Mouse (Mus musculus): ENCODE results near the gene Stard10. TPM values are rescaled to one million over a fixed set of nuclear protein-coding genes. Genes with fewer than 3 reads are reported as not detected.
A peak's percentile ranks its signal among the peaks of the same experiment; 100 is the strongest.

The Stard10 gene
- polyA plus RNA-seq, 1 experiment from 2014 or later, result 46.5 TPM

DNA sequence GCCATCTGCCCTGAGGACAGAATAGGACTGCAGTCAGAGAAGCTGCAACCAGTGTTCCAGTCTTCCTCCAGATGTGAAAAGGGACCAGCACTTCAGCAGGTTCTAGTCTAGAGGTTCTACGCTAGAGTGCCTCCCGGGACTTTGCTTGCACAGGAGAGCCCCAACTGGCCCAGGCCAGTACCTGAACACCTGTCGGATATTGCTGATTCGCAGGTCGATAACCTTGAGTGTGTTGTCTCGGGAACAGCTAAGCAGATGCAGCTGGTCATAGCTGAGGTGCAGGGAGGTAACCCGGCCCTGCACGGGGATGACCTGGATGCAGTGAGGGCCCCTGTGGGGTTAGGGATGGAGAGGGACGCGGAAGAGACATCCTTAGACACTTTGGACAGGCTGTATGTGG, 26.5 kb upstream of the Stard10 start:
- no peaks in the 10 kb centered on the region for H3K27me3 ChIP-seq (ENCODE audit: control insufficient read depth, insufficient read depth, low read depth, low read length)
- no peak overlapping the region for H3K4me3 ChIP-seq (ENCODE audit: low read length)
- ATAC-seq (ENCODE audit: low read depth), result no peak
- H3K36me3 ChIP-seq (ENCODE audit: control insufficient read depth, insufficient read depth, low read length), result peaks cover 8% of the 10 kb centered on the region; the same call in 1 of the 2 replicates
- no peak overlapping the region for H3K4me2 ChIP-seq (ENCODE audit: low read depth, low read length)
- no peaks in the 10 kb centered on the region for H3K9me3 ChIP-seq (ENCODE audit: control insufficient read depth, low read length)
- H3K27ac ChIP-seq (ENCODE audit: low read length), result no peak overlapping the region
- no peak overlapping the region for H3K9ac ChIP-seq (ENCODE audit: low read length)
- no peaks in the 10 kb centered on the region; the same call in 1 of the 2 replicates for H3K4me1 ChIP-seq (replicated peaks; ENCODE audit: control insufficient read depth, insufficient read depth, low read length)
- WGBS, result 90% methylated on average over 10 of the region's 10 CpGs

DNA sequence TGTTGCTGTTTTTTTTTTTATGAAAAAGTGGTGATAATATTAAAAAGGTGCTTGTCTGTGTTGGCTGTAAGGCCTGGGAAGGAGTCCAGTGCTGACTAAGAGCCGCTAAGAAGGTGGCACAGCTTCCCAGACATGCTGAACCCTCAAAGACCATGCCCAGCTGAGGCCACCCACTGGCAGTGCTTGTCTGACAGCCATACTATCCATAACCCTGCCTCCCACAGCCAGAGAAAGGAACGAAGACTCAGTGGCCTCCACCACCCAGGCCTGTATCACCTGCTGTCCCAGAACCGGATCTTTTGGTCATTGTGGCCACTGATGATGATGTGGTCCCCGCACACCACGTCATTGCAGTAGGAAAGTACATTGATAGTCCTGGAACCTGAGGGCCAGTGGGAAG, 25.7 kb upstream of the Stard10 start:
- ATAC-seq (ENCODE audit: low read depth), result no peak
- H3K9me3 ChIP-seq (ENCODE audit: control insufficient read depth, low read length), result no peaks in the 10 kb centered on the region
- WGBS, result 84% methylated on average over 5 of the region's 5 CpGs
- H3K27ac ChIP-seq (ENCODE audit: low read length), result no peak overlapping the region
- no peak overlapping the region for H3K4me3 ChIP-seq (ENCODE audit: low read length)
- peaks cover 4% of the 10 kb centered on the region; the same call in 1 of the 2 replicates for H3K36me3 ChIP-seq (ENCODE audit: control insufficient read depth, insufficient read depth, low read length)
- no peaks in the 10 kb centered on the region for H3K27me3 ChIP-seq (ENCODE audit: control insufficient read depth, insufficient read depth, low read depth, low read length)
- no peak overlapping the region for H3K4me2 ChIP-seq (ENCODE audit: low read depth, low read length)
- H3K9ac ChIP-seq (ENCODE audit: low read length), result no peak overlapping the region
- H3K4me1 ChIP-seq (replicated peaks; ENCODE audit: control insufficient read depth, insufficient read depth, low read length), result peaks cover under 1% of the 10 kb centered on the region

DNA sequence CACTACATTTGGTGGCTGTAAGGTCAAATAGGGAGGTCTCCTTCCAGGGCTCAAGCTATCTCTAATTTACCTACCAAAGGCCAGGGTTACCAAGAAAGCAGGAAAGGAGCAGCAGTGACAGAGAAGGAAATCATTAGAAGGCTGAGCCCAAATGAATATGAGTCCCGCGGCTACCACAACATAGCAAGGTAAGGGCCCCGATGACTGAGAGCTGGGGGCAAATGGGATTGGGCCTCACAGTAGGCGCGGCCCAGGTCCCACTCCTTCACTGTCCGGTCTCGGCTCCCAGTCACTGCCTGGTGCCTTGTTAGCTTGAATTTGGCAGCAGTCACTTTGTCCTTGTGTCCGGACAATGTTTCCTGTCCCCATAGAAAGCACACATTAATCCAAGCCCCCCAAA, 25.2 kb upstream of the Stard10 start:
- Histone ChIP-seq H3K9me3 (ENCODE audit: control insufficient read depth, low read length) (no peaks in the 10 kb centered on the region), H3K27me3 (ENCODE audit: control insufficient read depth, insufficient read depth, low read depth, low read length) (no peaks in the 10 kb centered on the region), H3K4me2 (ENCODE audit: low read depth, low read length) (no peak overlapping the region), H3K4me3 (ENCODE audit: low read length) (no peak overlapping the region), H3K9ac (ENCODE audit: low read length) (no peak overlapping the region), H3K36me3 (ENCODE audit: control insufficient read depth, insufficient read depth, low read length) (peaks cover 4% of the 10 kb centered on the region; the same call in 1 of the 2 replicates), H3K4me1 (replicated peaks; ENCODE audit: control insufficient read depth, insufficient read depth, low read length) (peaks cover 4% of the 10 kb centered on the region), H3K27ac (ENCODE audit: low read length) (no peak overlapping the region)
- ATAC-seq (ENCODE audit: low read depth), result no peak
- 83% methylated on average over 8 of the region's 8 CpGs for WGBS

DNA sequence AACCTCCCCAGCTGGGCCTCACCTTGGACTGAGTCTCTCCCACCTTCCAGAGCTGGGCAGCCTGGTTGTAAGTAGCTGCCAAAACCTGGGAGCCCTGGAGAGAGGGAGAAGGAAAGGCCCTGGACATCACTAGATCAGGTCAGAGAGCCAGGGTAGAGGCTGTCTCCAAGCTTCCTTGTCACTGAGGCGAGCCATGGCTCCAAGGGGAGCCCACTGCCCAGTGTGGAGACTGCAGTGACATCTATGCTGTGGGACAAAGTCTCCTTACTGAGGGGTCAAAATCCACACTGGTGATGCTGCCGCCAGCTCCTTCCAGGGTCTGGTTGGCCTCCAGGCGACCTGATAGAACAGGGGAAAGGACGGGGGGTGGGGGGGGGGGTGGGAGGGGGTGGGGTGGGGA, 24.8 kb upstream of the Stard10 start:
- Histone ChIP-seq H3K27me3 (ENCODE audit: control insufficient read depth, insufficient read depth, low read depth, low read length) (no peaks in the 10 kb centered on the region), H3K9ac (ENCODE audit: low read length) (no peak overlapping the region), H3K36me3 (ENCODE audit: control insufficient read depth, insufficient read depth, low read length) (peaks cover 4% of the 10 kb centered on the region; the same call in 1 of the 2 replicates), H3K27ac (ENCODE audit: low read length) (no peak overlapping the region), H3K4me1 (replicated peaks; ENCODE audit: control insufficient read depth, insufficient read depth, low read length) (peaks cover 7% of the 10 kb centered on the region), H3K9me3 (ENCODE audit: control insufficient read depth, low read length) (no peaks in the 10 kb centered on the region), H3K4me3 (ENCODE audit: low read length) (no peak overlapping the region), H3K4me2 (ENCODE audit: low read depth, low read length) (no peak overlapping the region)
- WGBS, result 68% methylated on average over 2 of the region's 4 CpGs
- no peak for ATAC-seq (ENCODE audit: low read depth)

DNA sequence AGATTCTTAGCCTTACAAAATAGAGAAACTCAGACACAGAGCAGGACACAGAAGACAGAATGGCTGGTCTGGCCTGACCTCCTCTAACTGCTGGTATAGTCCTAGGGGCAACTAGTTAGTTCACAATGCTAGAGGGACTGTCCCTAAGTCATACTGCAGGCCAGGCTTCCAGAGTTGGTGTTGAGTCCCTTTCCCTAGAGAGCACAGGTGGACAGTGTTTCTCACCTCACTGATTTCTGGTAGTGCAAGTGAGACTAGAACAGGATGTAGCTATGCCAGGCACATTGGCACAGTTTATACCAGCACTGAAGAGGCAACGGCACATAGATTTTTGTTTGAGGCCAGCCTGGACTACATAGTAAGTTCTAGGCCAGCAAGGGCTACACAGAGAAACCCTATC, 24.2 kb upstream of the Stard10 start:
- H3K4me2 ChIP-seq (ENCODE audit: low read depth, low read length), result no peak overlapping the region
- 95% methylated on average over 1 of the region's 1 CpGs for WGBS

DNA sequence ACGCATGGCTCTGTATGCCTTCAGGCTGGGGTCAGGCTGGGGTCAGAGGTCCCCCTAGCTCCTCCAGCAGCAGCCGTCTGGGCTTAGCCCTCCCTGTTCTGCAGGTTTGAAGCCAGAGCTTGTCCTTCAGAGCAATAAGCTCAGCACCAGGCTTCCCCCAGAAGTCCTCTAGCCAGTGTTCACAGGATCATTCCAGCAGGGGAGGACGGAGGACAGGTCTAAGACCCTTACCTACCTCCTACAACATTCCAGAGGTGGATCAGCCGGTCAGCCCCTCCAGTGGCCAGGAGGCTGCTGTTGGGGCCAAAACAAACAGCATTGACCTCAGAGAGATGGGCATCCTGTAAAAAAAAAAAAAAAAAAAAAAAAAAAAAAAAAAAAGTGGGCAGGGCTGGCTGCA, 23.7 kb upstream of the Stard10 start:
- peaks cover 4% of the 10 kb centered on the region; the same call in 1 of the 2 replicates for H3K36me3 ChIP-seq (ENCODE audit: control insufficient read depth, insufficient read depth, low read length)

More for the DNA sequence above, 24.2 kb upstream of the Stard10 start:
- Histone ChIP-seq H3K27ac (ENCODE audit: low read length) (no peak overlapping the region), H3K9me3 (ENCODE audit: control insufficient read depth, low read length) (no peaks in the 10 kb centered on the region), H3K36me3 (ENCODE audit: control insufficient read depth, insufficient read depth, low read length) (peaks cover 4% of the 10 kb centered on the region; the same call in 1 of the 2 replicates), H3K4me3 (ENCODE audit: low read length) (no peak overlapping the region), H3K9ac (ENCODE audit: low read length) (no peak overlapping the region), H3K4me1 (replicated peaks; ENCODE audit: control insufficient read depth, insufficient read depth, low read length) (peaks cover 7% of the 10 kb centered on the region), H3K27me3 (ENCODE audit: control insufficient read depth, insufficient read depth, low read depth, low read length) (0 out of 2 replicates have a peak, but pooled peaks cover 1% of the 10 kb centered on the region)
- ATAC-seq (ENCODE audit: low read depth), result no peak

DNA sequence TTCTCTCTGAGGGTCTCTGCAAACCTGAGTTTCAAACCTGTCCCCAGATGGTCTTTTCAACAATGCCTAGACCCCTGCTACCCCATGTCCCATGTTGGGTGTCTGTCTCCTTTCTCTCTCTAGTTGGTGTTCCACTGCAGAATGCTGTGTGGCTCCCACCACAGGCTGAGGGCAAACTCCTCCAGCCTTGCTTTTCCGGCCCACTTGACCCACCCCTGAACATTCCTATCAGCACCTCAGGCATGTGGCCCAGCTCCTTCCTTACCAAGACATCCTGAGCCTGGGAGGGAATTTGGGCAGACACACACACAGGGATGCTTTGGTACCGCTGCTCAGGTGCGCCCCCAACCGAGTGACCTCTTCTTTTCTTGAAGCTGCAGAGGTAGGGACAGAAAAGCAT, 23.3 kb upstream of the Stard10 start:
- H3K36me3 ChIP-seq (ENCODE audit: control insufficient read depth, insufficient read depth, low read length), result peaks cover 4% of the 10 kb centered on the region; the same call in 1 of the 2 replicates
- no peaks in the 10 kb centered on the region for H3K9me3 ChIP-seq (ENCODE audit: control insufficient read depth, low read length)
- WGBS, result 52% methylated on average over 4 of the region's 4 CpGs
- no peak overlapping the region for H3K9ac ChIP-seq (ENCODE audit: low read length)
- 0 out of 2 replicates have a peak, but pooled peaks cover 4% of the 10 kb centered on the region for H3K27me3 ChIP-seq (ENCODE audit: control insufficient read depth, insufficient read depth, low read depth, low read length)
- peaks cover 7% of the 10 kb centered on the region for H3K4me1 ChIP-seq (replicated peaks; ENCODE audit: control insufficient read depth, insufficient read depth, low read length)
- no peak overlapping the region for H3K4me3 ChIP-seq (ENCODE audit: low read length)
- peak overlapping the region; percentile 14; the same call in 1 of the 2 replicates for H3K27ac ChIP-seq (ENCODE audit: low read length)
- no peak overlapping the region for H3K4me2 ChIP-seq (ENCODE audit: low read depth, low read length)
- peak; percentile 34; the same call in 1 of the 2 replicates for ATAC-seq (ENCODE audit: low read depth)

More for the DNA sequence above, 23.7 kb upstream of the Stard10 start:
- Histone ChIP-seq H3K9ac (ENCODE audit: low read length) (no peak overlapping the region), H3K4me2 (ENCODE audit: low read depth, low read length) (no peak overlapping the region), H3K4me3 (ENCODE audit: low read length) (no peak overlapping the region), H3K9me3 (ENCODE audit: control insufficient read depth, low read length) (no peaks in the 10 kb centered on the region), H3K27ac (ENCODE audit: low read length) (peak overlapping the region; percentile 34; the same call in 1 of the 2 replicates), H3K27me3 (ENCODE audit: control insufficient read depth, insufficient read depth, low read depth, low read length) (0 out of 2 replicates have a peak, but pooled peaks cover 4% of the 10 kb centered on the region), H3K4me1 (replicated peaks; ENCODE audit: control insufficient read depth, insufficient read depth, low read length) (peaks cover 7% of the 10 kb centered on the region)
- 47% methylated on average over 4 of the region's 4 CpGs for WGBS
- no peak for ATAC-seq (ENCODE audit: low read depth)

DNA sequence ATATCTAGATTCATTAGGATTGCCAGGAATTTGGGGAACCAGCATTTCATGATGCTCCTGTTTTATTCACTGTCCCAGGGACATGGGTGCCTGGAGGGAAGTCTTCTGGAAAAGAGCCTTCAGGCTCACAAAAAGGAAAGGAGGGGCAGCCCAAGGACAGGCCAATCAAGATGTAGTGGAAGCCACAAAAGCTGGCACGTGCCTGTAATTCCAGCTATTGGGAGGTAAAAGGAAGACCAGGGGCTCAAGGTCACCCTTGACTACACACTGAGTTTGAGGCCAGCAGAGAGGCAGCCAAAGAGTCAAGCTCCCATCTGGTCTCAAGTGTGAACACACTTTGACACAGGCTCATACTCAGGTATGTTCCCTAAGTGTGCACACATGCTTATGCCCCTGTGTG, 21.4 kb upstream of the Stard10 start:
- no peak overlapping the region for H3K4me2 ChIP-seq (ENCODE audit: low read depth, low read length)
- ATAC-seq (ENCODE audit: low read depth), result no peak
- WGBS, result 88% methylated on average over 1 of the region's 1 CpGs
- 0 out of 2 replicates have a peak, but pooled peaks cover 4% of the 10 kb centered on the region for H3K27me3 ChIP-seq (ENCODE audit: control insufficient read depth, insufficient read depth, low read depth, low read length)
- no peak overlapping the region for H3K27ac ChIP-seq (ENCODE audit: low read length)
- 0 out of 2 replicates have a peak, but pooled peaks cover 3% of the 10 kb centered on the region for H3K36me3 ChIP-seq (ENCODE audit: control insufficient read depth, insufficient read depth, low read length)
- peaks cover 7% of the 10 kb centered on the region for H3K4me1 ChIP-seq (replicated peaks; ENCODE audit: control insufficient read depth, insufficient read depth, low read length)
- no peaks in the 10 kb centered on the region for H3K9me3 ChIP-seq (ENCODE audit: control insufficient read depth, low read length)
- H3K9ac ChIP-seq (ENCODE audit: low read length), result no peak overlapping the region
- no peak overlapping the region for H3K4me3 ChIP-seq (ENCODE audit: low read length)

DNA sequence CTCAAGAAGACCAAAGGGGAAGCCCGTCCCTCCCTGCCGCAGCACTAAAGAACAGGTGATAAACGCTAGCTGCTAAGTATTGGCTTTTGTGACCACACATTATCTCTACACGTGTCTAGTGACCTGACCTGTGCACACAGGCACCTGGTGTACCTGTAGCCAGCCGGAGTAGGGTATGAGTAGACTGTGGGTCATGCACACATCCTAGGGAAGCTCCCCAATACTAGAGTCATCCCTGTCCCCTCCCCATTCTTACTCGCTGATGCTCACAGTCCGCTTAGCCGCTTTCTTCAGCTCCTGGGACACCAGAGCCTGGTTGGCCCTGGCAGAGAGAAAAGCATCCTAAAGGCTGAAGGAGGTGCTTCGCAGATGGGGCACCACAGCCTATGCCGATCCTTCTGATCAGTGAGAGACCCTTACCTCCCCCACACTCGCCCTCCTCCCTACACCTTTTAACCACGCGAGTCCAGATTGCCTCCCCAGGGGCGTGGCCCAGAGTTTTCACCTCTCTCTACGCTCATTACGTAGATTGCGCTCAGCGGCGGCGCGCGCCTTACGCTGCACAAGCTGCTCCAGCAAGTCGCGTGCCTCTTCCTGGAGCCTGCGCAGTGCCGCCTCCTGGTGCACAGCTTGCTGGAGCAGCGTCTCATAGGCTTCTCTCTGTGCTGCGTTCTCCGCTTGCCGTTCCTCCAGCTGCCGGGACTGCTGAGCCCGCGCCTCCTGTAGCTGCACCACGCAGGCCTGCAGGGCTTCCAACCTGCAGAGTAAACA, 20.4 kb upstream of the Stard10 start:
- no peaks in the 10 kb centered on the region for H3K36me3 ChIP-seq (ENCODE audit: control insufficient read depth, insufficient read depth, low read length)
- peak; percentile 80 for ATAC-seq (ENCODE audit: low read depth)
- peaks cover 14% of the 10 kb centered on the region for H3K4me1 ChIP-seq (replicated peaks; ENCODE audit: control insufficient read depth, insufficient read depth, low read length)
- peak overlapping the region; percentile 38 for H3K4me3 ChIP-seq (ENCODE audit: low read length)
- no peak overlapping the region for H3K27ac ChIP-seq (ENCODE audit: low read length)
- WGBS, result 9% methylated on average over 35 of the region's 35 CpGs
- H3K9me3 ChIP-seq (ENCODE audit: control insufficient read depth, low read length), result no peaks in the 10 kb centered on the region
- 0 out of 2 replicates have a peak, but pooled peaks cover 4% of the 10 kb centered on the region for H3K27me3 ChIP-seq (ENCODE audit: control insufficient read depth, insufficient read depth, low read depth, low read length)
- H3K4me2 ChIP-seq (ENCODE audit: low read depth, low read length), result peak overlapping the region; percentile 73
- peak overlapping the region; percentile 57 for H3K9ac ChIP-seq (ENCODE audit: low read length)
